Mouse (Mus musculus) heart, embryonic 16.5 days (tissue): ENCODE results near the gene Cacng4. TPM values are rescaled to one million over a fixed set of nuclear protein-coding genes. Genes with fewer than 3 reads are reported as not detected.

Experiments used
- ATAC-seq: fragments of 200-750 bp; cut with Nextera tagmentation; replicated peaks from 2 replicates; pipeline ENCODE4 v1.8.0; 2017; ENCODE audit warnings: moderate number of reproducible peaks; ENCODE audit not compliant: insufficient read depth, low FRiP score; ENCODE audit errors: extremely low read depth
- H3K27ac ChIP-seq: fragments of 300-500 bp; sonication (generic); 2 replicates; pipeline ENCODE4 v1.5.1; 2014; ENCODE audit warnings: mild to moderate bottlenecking, low read length, control low read depth, moderate library complexity
- H3K27me3 ChIP-seq: fragments of 300-500 bp; sonication (generic); 2 replicates; pipeline ENCODE4 v1.6.1; 2014; ENCODE audit warnings: low read length, mixed read lengths; ENCODE audit not compliant: control insufficient read depth, insufficient read depth
- H3K36me3 ChIP-seq: fragments of 300-500 bp; sonication (generic); 2 replicates; pipeline ENCODE4 v1.6.1; 2014; ENCODE audit not compliant: control insufficient read depth, insufficient read depth
- H3K4me1 ChIP-seq: fragments of 300-500 bp; sonication (generic); 2 replicates; pipeline ENCODE4 v1.6.1; 2014; ENCODE audit warnings: low read length, mixed read lengths; ENCODE audit not compliant: control insufficient read depth, insufficient read depth
- H3K4me2 ChIP-seq: fragments of 300-500 bp; sonication (generic); 2 replicates; pipeline ENCODE4 v1.6.1; 2014; ENCODE audit warnings: low read depth, mild to moderate bottlenecking, control low read depth, low read length
- H3K4me3 ChIP-seq: fragments of 300-500 bp; sonication (generic); 2 replicates; pipeline ENCODE4 v1.5.1; 2014; ENCODE audit warnings: mild to moderate bottlenecking, control low read depth, low read length
- H3K9ac ChIP-seq: fragments of 300-500 bp; sonication (generic); 2 replicates; pipeline ENCODE4 v1.6.1; 2014; ENCODE audit warnings: low read length, control low read depth
- H3K9me3 ChIP-seq: fragments of 300-500 bp; sonication (generic); replicated peaks from 2 replicates; pipeline ENCODE4 v1.6.1; 2016; ENCODE audit warnings: low read length; ENCODE audit not compliant: control insufficient read depth
- WGBS: fragments of 180-500 bp; shearing (Covaris S2); extraction: QIAGEN DNeasy Blood & Tissue Kit; methylation state at CpG from one replicate; pipeline ENCODE4 v1.1.7; 2014; 5-methylcytosine and 5-hydroxymethylcytosine counted together
- polyA plus RNA-seq: library from polyadenylated mRNA; unstranded; fragments of >200 nt; fragmentation: Nextera tagmentation; extraction: Ambion mirVana; gene quantifications from 2 replicates; pipeline ENCODE4 v1.2.1, GENCODE M21; 2015

The Cacng4 gene
- polyA plus RNA-seq, 1 experiment from 2014 or later, result 0.32 TPM

GRCm38 (mm10) chr11:107731498-107731897 is 62.9 kb downstream of the Cacng4 start:
- Histone ChIP-seq H3K9ac (no peak overlapping the region), H3K36me3 (no peaks in the 10 kb centered on the region), H3K27me3 (no peaks in the 10 kb centered on the region), H3K4me1 (no peaks in the 10 kb centered on the region), H3K27ac (no peak overlapping the region), H3K9me3 (no peaks in the 10 kb centered on the region), H3K4me2 (no peak overlapping the region), H3K4me3 (no peak overlapping the region)
- ATAC-seq, result no peak
- 52% methylated on average over 5 of the region's 5 CpGs for WGBS

GRCm38 (mm10) chr11:107730940-107731339 is 63.4 kb downstream of the Cacng4 start:
- Histone ChIP-seq H3K9me3 (no peaks in the 10 kb centered on the region), H3K27ac (no peak overlapping the region), H3K4me1 (no peaks in the 10 kb centered on the region), H3K4me3 (no peak overlapping the region), H3K36me3 (no peaks in the 10 kb centered on the region), H3K9ac (no peak overlapping the region), H3K4me2 (no peak overlapping the region), H3K27me3 (no peaks in the 10 kb centered on the region)
- 69% methylated on average over 4 of the region's 4 CpGs for WGBS
- no peak for ATAC-seq

- ATAC-seq, result no peak
- WGBS, result 71% methylated on average over 7 of the region's 7 CpGs
- no peaks in the 10 kb centered on the region for H3K27me3 ChIP-seq
- H3K9ac ChIP-seq, result no peak overlapping the region
- no peak overlapping the region for H3K4me2 ChIP-seq
- no peaks in the 10 kb centered on the region for H3K36me3 ChIP-seq
- H3K27ac ChIP-seq, result no peak overlapping the region
- no peaks in the 10 kb centered on the region for H3K4me1 ChIP-seq
- H3K4me3 ChIP-seq, result no peak overlapping the region
- no peaks in the 10 kb centered on the region for H3K9me3 ChIP-seq
Measured at GRCm38 (mm10) chr11:107729141-107729540, 65.2 kb downstream of the Cacng4 start.

- ATAC-seq, result no peak
- H3K9me3 ChIP-seq, result no peaks in the 10 kb centered on the region
- no peak overlapping the region for H3K9ac ChIP-seq
- WGBS, result 71% methylated on average over 13 of the region's 13 CpGs
- no peak overlapping the region for H3K27ac ChIP-seq
- no peaks in the 10 kb centered on the region for H3K36me3 ChIP-seq
- H3K4me2 ChIP-seq, result no peak overlapping the region
- H3K27me3 ChIP-seq, result no peaks in the 10 kb centered on the region
- no peaks in the 10 kb centered on the region for H3K4me1 ChIP-seq
- H3K4me3 ChIP-seq, result no peak overlapping the region
Measured at GRCm38 (mm10) chr11:107728073-107728863, 66.1 kb downstream of the Cacng4 start.

- no peak for ATAC-seq
- WGBS, result 79% methylated on average over 8 of the region's 8 CpGs
- no peak overlapping the region for H3K27ac ChIP-seq
- H3K36me3 ChIP-seq, result no peaks in the 10 kb centered on the region
- H3K4me3 ChIP-seq, result no peak overlapping the region
- no peaks in the 10 kb centered on the region for H3K9me3 ChIP-seq
- no peaks in the 10 kb centered on the region for H3K4me1 ChIP-seq
- H3K27me3 ChIP-seq, result no peaks in the 10 kb centered on the region
- no peak overlapping the region for H3K9ac ChIP-seq
- no peak overlapping the region for H3K4me2 ChIP-seq
Measured at GRCm38 (mm10) chr11:107724603-107725002, 69.8 kb downstream of the Cacng4 start.

GRCm38 (mm10) chr11:107721057-107721456 is 73.3 kb downstream of the Cacng4 start:
- Histone ChIP-seq H3K4me2 (no peak overlapping the region), H3K9ac (no peak overlapping the region), H3K4me3 (no peak overlapping the region), H3K36me3 (no peaks in the 10 kb centered on the region), H3K27ac (no peak overlapping the region), H3K4me1 (no peaks in the 10 kb centered on the region), H3K27me3 (no peaks in the 10 kb centered on the region), H3K9me3 (peaks cover 6% of the 10 kb centered on the region)
- no peak for ATAC-seq
- WGBS, result 83% methylated on average over 7 of the region's 7 CpGs

- no peaks in the 10 kb centered on the region for H3K36me3 ChIP-seq
- no peak overlapping the region for H3K4me3 ChIP-seq
- H3K4me1 ChIP-seq, result no peaks in the 10 kb centered on the region
- no peak for ATAC-seq
- WGBS, result 82% methylated on average over 9 of the region's 9 CpGs
- no peaks in the 10 kb centered on the region for H3K27me3 ChIP-seq
- no peak overlapping the region for H3K27ac ChIP-seq
- no peak overlapping the region for H3K9ac ChIP-seq
- H3K4me2 ChIP-seq, result no peak overlapping the region
- H3K9me3 ChIP-seq, result peaks cover 6% of the 10 kb centered on the region
Measured at GRCm38 (mm10) chr11:107720264-107721021, 73.9 kb downstream of the Cacng4 start.

- no peak within 1 kb of the TSS for H3K9ac ChIP-seq
- 71% methylated on average over 16 of the region's 16 CpGs for WGBS
Measured at GRCm38 (mm10) chr11:107716332-107716938, 77.9 kb downstream of the Cacng4 start, which contains the start of gene Cacng1. Cacng1 (minus strand) TSS chr11:107716522.

GRCm38 (mm10) chr11:107714368-107714767 is 80.0 kb downstream of the Cacng4 start:
- Histone ChIP-seq H3K36me3 (no peaks in the 10 kb centered on the region), H3K9me3 (peaks cover 6% of the 10 kb centered on the region), H3K27me3 (no peaks in the 10 kb centered on the region), H3K4me3 (no peak overlapping the region), H3K4me1 (no peaks in the 10 kb centered on the region), H3K9ac (no peak overlapping the region), H3K4me2 (no peak overlapping the region), H3K27ac (no peak overlapping the region)
- ATAC-seq, result no peak
- 86% methylated on average over 7 of the region's 7 CpGs for WGBS

More at GRCm38 (mm10) chr11:107716332-107716938, 77.9 kb downstream of the Cacng4 start, which contains the start of gene Cacng1:
- peaks cover 6% of the 10 kb centered on the region for H3K9me3 ChIP-seq
- H3K4me3 ChIP-seq, result no peak within 1 kb of the TSS
- no peaks in the 10 kb centered on the region for H3K27me3 ChIP-seq
- H3K4me2 ChIP-seq, result no peak within 1 kb of the TSS
- no peak for ATAC-seq
- no peaks in the 10 kb centered on the region for H3K4me1 ChIP-seq
- H3K27ac ChIP-seq, result no peak within 1 kb of the TSS
- H3K36me3 ChIP-seq, result no peaks in the 10 kb centered on the region
